Mouse (Mus musculus) heart, embryonic 12.5 days (tissue): ENCODE measurements around the gene Sorcs2. TPM values are rescaled to one million over a fixed set of nuclear protein-coding genes. Genes with fewer than 3 reads are reported as not detected.

ENCODE experiments used
- ATAC-seq: fragments of 200-750 bp; cut with Nextera tagmentation; 2 replicates; pipeline ENCODE4 v1.8.0; 2017; ENCODE audit warnings: moderate TSS enrichment, moderate library complexity; ENCODE audit not compliant: insufficient number of reproducible peaks, low FRiP score
- H3K27ac ChIP-seq: fragments of 300-500 bp; sonication (generic); 2 replicates; pipeline ENCODE4 v1.5.1; 2016; ENCODE audit warnings: mild to moderate bottlenecking, moderate library complexity; ENCODE audit not compliant: poor library complexity, severe bottlenecking
- H3K27me3 ChIP-seq: fragments of 300-500 bp; sonication (generic); replicated peaks from 2 replicates; pipeline ENCODE4 v1.6.1; 2016; ENCODE audit warnings: mild to moderate bottlenecking, moderate library complexity
- H3K36me3 ChIP-seq: fragments of 300-500 bp; sonication (generic); 2 replicates; pipeline ENCODE4 v1.6.1; 2016; ENCODE audit warnings: mild to moderate bottlenecking, moderate library complexity
- H3K4me1 ChIP-seq: fragments of 300-500 bp; sonication (generic); replicated peaks from 2 replicates; pipeline ENCODE4 v1.6.1; 2016; ENCODE audit warnings: mild to moderate bottlenecking
- H3K4me2 ChIP-seq: fragments of 300-500 bp; sonication (generic); 2 replicates; pipeline ENCODE4 v1.6.1; 2016; ENCODE audit warnings: mild to moderate bottlenecking, moderate library complexity
- H3K4me3 ChIP-seq: fragments of 300-500 bp; sonication (generic); 2 replicates; pipeline ENCODE4 v1.5.1; 2016; ENCODE audit warnings: mild to moderate bottlenecking
- H3K9ac ChIP-seq: fragments of 300-500 bp; sonication (generic); 2 replicates; pipeline ENCODE4 v1.6.1; 2016; ENCODE audit warnings: mild to moderate bottlenecking, moderate library complexity
- H3K9me3 ChIP-seq: fragments of 300-500 bp; sonication (generic); replicated peaks from 2 replicates; pipeline ENCODE4 v1.6.1; 2016; ENCODE audit warnings: mild to moderate bottlenecking, moderate library complexity
- WGBS: fragments of 180-500 bp; shearing (Covaris S2); methylation state at CpG from one replicate; pipeline ENCODE4 v1.1.7; 2016; 5-methylcytosine and 5-hydroxymethylcytosine counted together
- polyA plus RNA-seq: library from polyadenylated mRNA; unstranded; fragments of >200 nt; fragmentation: Nextera tagmentation; extraction: Ambion mirVana; gene quantifications from 2 replicates; pipeline ENCODE4 v1.2.1, GENCODE M21; 2016

Sorcs2 gene
- polyA plus RNA-seq, 1 experiment from 2014 or later = 12.4 TPM

- no peaks in the 10 kb centered on the region for H3K9me3 ChIP-seq
- H3K4me3 ChIP-seq = no peak overlapping the region
- H3K27ac ChIP-seq = no peak overlapping the region
- no peaks in the 10 kb centered on the region for H3K36me3 ChIP-seq
- H3K27me3 ChIP-seq = no peaks in the 10 kb centered on the region
- peaks cover 40% of the 10 kb centered on the region for H3K4me1 ChIP-seq
- no peak overlapping the region for H3K4me2 ChIP-seq
- no peak overlapping the region for H3K9ac ChIP-seq
- no peak for ATAC-seq
- WGBS = 76% methylated on average over 9 of the region's 9 CpGs
Observed at GRCm38 (mm10) chr5:36326057-36327010, 71.6 kb downstream of the Sorcs2 start.

GRCm38 (mm10) chr5:36324140-36324572 is 73.8 kb downstream of the Sorcs2 start:
- Histone ChIP-seq H3K4me2 (no peak overlapping the region), H3K4me1 (peaks cover 40% of the 10 kb centered on the region), H3K27me3 (0 out of 2 replicates have a peak, but pooled peaks cover 5% of the 10 kb centered on the region), H3K9me3 (no peaks in the 10 kb centered on the region), H3K27ac (no peak overlapping the region; the same call in 1 of the 2 replicates), H3K9ac (no peak overlapping the region), H3K36me3 (no peaks in the 10 kb centered on the region), H3K4me3 (no peak overlapping the region)
- no peak for ATAC-seq
- WGBS = 43% methylated on average over 9 of the region's 9 CpGs

DNA sequence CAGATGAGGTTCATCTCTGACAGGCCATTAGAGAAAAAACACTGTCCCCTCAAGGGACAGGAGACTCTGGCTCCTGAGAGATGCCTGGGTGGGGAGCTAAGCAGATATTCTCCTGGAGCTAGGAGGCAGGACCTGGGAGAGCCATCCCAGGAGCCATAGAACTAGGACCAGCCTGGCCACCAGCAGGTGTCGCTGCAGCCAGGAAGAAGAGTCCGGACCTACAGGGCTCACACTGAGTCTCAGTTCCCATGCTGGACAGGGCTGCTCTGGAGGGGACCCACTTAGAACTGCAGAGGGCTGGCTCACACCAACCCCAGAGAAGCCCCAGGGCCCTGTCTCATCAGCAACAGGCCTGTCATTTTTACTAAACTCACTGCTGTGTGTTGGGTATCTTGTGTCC is 74.4 kb downstream of the Sorcs2 start:
- no peak overlapping the region for H3K9ac ChIP-seq
- peaks cover 40% of the 10 kb centered on the region for H3K4me1 ChIP-seq
- H3K36me3 ChIP-seq = no peaks in the 10 kb centered on the region
- no peaks in the 10 kb centered on the region for H3K9me3 ChIP-seq
- H3K27ac ChIP-seq = no peak overlapping the region
- H3K4me3 ChIP-seq = no peak overlapping the region
- 6% methylated on average over 2 of the region's 2 CpGs for WGBS
- peak; percentile 68 for ATAC-seq
- 0 out of 2 replicates have a peak, but pooled peaks cover 5% of the 10 kb centered on the region for H3K27me3 ChIP-seq
- no peak overlapping the region for H3K4me2 ChIP-seq

- Histone ChIP-seq H3K27me3 (0 out of 2 replicates have a peak, but pooled peaks cover 5% of the 10 kb centered on the region), H3K4me2 (no peak overlapping the region), H3K4me1 (peaks cover 36% of the 10 kb centered on the region), H3K9ac (no peak overlapping the region), H3K4me3 (no peak overlapping the region), H3K9me3 (no peaks in the 10 kb centered on the region), H3K27ac (no peak overlapping the region), H3K36me3 (no peaks in the 10 kb centered on the region)
- no peak for ATAC-seq
- 57% methylated on average over 8 of the region's 8 CpGs for WGBS
Observed at GRCm38 (mm10) chr5:36321581-36321980, 76.4 kb downstream of the Sorcs2 start.

GRCm38 (mm10) chr5:36320667-36321066 is 77.3 kb downstream of the Sorcs2 start:
- no peak for ATAC-seq
- Histone ChIP-seq H3K36me3 (no peaks in the 10 kb centered on the region), H3K9me3 (no peaks in the 10 kb centered on the region), H3K27ac (no peak overlapping the region), H3K27me3 (0 out of 2 replicates have a peak, but pooled peaks cover 7% of the 10 kb centered on the region), H3K4me2 (no peak overlapping the region), H3K4me1 (peaks cover 36% of the 10 kb centered on the region), H3K9ac (no peak overlapping the region), H3K4me3 (no peak overlapping the region)
- 88% methylated on average over 8 of the region's 8 CpGs for WGBS

- H3K27ac ChIP-seq = no peak overlapping the region
- peaks cover 40% of the 10 kb centered on the region for H3K4me1 ChIP-seq
- WGBS = 71% methylated on average over 6 of the region's 6 CpGs
- H3K4me2 ChIP-seq = no peak overlapping the region
- no peaks in the 10 kb centered on the region for H3K9me3 ChIP-seq
- H3K4me3 ChIP-seq = no peak overlapping the region
- no peak overlapping the region for H3K9ac ChIP-seq
- H3K36me3 ChIP-seq = no peaks in the 10 kb centered on the region
- H3K27me3 ChIP-seq = 0 out of 2 replicates have a peak, but pooled peaks cover 9% of the 10 kb centered on the region
- no peak for ATAC-seq
Observed at GRCm38 (mm10) chr5:36317641-36318368, 80.1 kb downstream of the Sorcs2 start.

GRCm38 (mm10) chr5:36315106-36315505 is 82.8 kb downstream of the Sorcs2 start:
- no peak overlapping the region for H3K4me2 ChIP-seq
- 87% methylated on average over 9 of the region's 9 CpGs for WGBS
- H3K4me3 ChIP-seq = no peak overlapping the region
- H3K27ac ChIP-seq = no peak overlapping the region
- 0 out of 2 replicates have a peak, but pooled peaks cover 4% of the 10 kb centered on the region for H3K27me3 ChIP-seq
- ATAC-seq = no peak
- H3K9me3 ChIP-seq = no peaks in the 10 kb centered on the region
- no peak overlapping the region for H3K9ac ChIP-seq
- H3K36me3 ChIP-seq = no peaks in the 10 kb centered on the region
- peaks cover 33% of the 10 kb centered on the region for H3K4me1 ChIP-seq

DNA sequence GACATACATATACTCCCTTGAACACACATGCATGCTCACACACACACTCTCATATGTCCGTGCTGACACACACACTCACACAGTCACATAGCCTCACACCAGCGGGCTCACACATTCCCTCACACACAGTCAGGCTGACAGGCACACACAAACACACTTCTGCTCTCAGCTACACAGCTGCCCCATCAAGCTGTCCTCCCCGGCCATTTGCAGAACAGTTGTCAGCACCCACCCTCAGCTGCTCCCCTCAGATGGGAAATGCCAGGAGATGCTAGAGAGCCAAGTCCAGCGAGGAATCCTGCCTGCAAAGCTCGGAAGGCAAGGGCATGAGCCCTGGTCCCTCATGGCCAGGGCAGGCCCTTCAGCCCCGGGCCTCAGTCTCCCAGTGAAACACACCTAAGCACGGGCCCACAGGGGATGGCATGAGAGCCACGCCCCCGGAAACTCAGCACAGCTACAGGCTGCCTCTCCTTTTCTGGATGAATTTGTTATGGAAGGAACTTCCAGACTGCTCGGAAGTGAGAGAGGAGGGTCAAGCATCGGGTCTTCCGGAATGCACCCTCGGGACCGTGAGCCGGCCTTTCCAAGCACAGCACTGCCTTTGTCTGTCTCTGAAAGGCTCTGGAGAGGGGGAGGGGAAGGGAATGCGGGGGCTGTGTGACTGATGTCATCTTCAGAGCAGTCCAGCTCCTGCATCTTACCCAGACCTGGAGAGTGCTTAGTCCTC is 84.4 kb downstream of the Sorcs2 start:
- H3K4me1 ChIP-seq = peaks cover 29% of the 10 kb centered on the region
- ATAC-seq = peak; percentile 79
- no peak overlapping the region for H3K4me3 ChIP-seq
- H3K27ac ChIP-seq = peak overlapping the region; percentile 66
- H3K9ac ChIP-seq = peak overlapping the region; percentile 23; the same call in 1 of the 2 replicates
- 0 out of 2 replicates have a peak, but pooled peaks cover 4% of the 10 kb centered on the region for H3K27me3 ChIP-seq
- no peaks in the 10 kb centered on the region for H3K36me3 ChIP-seq
- WGBS = 29% methylated on average over 16 of the region's 16 CpGs
- peak overlapping the region; percentile 41 for H3K4me2 ChIP-seq
- H3K9me3 ChIP-seq = no peaks in the 10 kb centered on the region

DNA sequence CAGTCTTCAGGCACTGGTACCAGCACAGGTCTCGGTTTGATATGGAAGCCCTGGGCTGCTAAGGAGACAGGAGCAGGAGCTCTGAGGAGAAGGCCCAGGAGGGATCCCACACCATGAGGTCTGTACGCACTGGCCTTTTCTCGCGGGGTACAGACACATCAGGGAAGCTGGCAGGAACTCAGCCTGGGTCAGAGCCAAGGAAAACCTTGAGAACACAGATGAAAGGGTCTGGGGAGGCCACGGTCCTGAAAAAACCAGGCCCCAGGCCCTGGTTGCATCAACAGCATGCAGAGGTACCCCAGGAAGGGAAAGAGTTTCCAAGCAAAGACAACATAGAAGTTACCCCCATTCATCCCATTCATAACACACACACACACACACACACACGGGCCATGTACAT is 85.0 kb downstream of the Sorcs2 start:
- H3K9me3 ChIP-seq = no peaks in the 10 kb centered on the region
- H3K9ac ChIP-seq = no peak overlapping the region
- WGBS = 38% methylated on average over 6 of the region's 6 CpGs
- H3K4me2 ChIP-seq = peak overlapping the region; percentile 41; the same call in 1 of the 2 replicates
- H3K27ac ChIP-seq = peak overlapping the region; percentile 66
- H3K36me3 ChIP-seq = no peaks in the 10 kb centered on the region
- 0 out of 2 replicates have a peak, but pooled peaks cover 4% of the 10 kb centered on the region for H3K27me3 ChIP-seq
- H3K4me1 ChIP-seq = peaks cover 32% of the 10 kb centered on the region
- ATAC-seq = no peak
- H3K4me3 ChIP-seq = no peak overlapping the region

DNA sequence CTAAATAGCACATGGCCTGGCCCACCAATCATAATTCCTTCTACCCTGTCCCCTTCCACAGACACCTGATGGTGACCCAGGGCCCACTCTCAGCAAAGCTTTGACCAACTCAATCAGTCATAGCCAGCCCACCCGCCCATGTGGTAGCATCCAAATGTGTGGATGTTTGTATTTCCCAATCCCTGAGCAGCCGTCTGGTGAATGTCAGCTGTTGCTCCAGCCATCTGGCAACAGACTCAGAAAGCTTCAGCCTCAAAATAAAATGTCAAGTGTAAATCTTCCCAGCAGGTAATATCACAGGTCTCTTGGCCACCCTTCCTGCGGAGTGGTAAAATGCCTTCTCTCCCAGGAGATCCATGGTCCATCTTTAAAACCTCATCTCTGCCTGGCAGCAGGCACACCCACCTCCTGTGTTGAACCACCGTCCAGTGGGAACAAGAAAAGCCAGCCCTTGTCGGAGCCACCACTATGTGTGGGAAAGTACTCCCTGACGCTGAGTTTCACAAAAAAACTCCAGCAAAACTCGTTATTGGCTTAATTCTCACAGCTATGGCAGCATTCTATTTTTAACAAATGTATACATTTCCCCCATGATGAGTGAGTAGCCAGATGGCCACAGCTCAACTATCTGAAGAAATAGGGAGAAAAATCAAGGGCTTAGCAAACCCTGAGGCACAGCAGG is 93.5 kb downstream of the Sorcs2 start:
- 53% methylated on average over 7 of the region's 7 CpGs for WGBS
- ATAC-seq = no peak

More for the DNA sequence above, 93.5 kb downstream of the Sorcs2 start:
- H3K9ac ChIP-seq = no peak overlapping the region
- no peak overlapping the region for H3K4me2 ChIP-seq
- no peak overlapping the region for H3K27ac ChIP-seq
- H3K4me1 ChIP-seq = peaks cover 35% of the 10 kb centered on the region
- H3K9me3 ChIP-seq = no peaks in the 10 kb centered on the region
- no peak overlapping the region for H3K4me3 ChIP-seq
- 0 out of 2 replicates have a peak, but pooled peaks cover 1% of the 10 kb centered on the region for H3K27me3 ChIP-seq
- H3K36me3 ChIP-seq = no peaks in the 10 kb centered on the region
